Comparison of ENCODE assay signal across 17 mouse cellular contexts in the genomic region with DNA sequence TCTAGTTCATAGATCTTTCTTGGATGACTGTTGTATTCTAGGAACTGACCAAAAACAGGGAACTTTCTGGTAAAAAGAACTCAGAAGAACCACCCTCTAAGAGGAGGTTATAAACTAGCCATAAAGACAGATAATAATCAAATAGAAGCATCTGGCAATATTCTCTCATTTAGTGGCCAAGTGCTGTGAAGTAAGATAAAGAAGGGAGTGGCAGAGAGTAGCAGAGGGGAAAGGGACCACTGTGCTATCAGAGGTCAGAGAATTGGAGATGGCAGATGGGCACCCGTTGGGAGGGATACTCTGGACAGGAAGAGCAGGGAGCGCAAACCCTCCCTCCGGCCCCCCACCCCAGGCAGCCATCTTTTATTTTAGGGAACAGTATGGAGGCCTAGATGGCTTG. TPM values are rescaled to one million over a fixed set of nuclear protein-coding genes. Genes with fewer than 3 reads are reported as not detected.
"Had no signal": no experiment of that assay in that cellular context is flagged by ENCODE, and none has a peak within 500 bp of the region (broad histone marks: within the 10 kb centered on the region; RNA-seq: fewer than 3 reads in every experiment).

No protein-coding gene starts in this region.

- ATAC-seq: midbrain, embryonic 13.5 days had no signal

- H3K9ac ChIP-seq: limb, embryonic 15.5 days; lung, embryonic 14.5 days; midbrain, embryonic 13.5 days had no signal

- H3K36me3 ChIP-seq: limb, embryonic 15.5 days; midbrain, embryonic 13.5 days had no signal

- H3K4me2 ChIP-seq: limb, embryonic 15.5 days; lung, embryonic 14.5 days; midbrain, embryonic 13.5 days had no signal

- DNase-seq: kidney, adult 11 months; kidney, adult 9 months; kidney, postnatal 36 days; layer of hippocampus, postnatal 36 days; lung, embryonic 14.5 days; lung, postnatal 10 days; right cerebral cortex, postnatal 14 days; thymus, postnatal 25 days had no signal

- H3K4me3 ChIP-seq: limb, embryonic 15.5 days; midbrain, embryonic 13.5 days had no signal

- H3K9me3 ChIP-seq: limb, embryonic 15.5 days; midbrain, embryonic 13.5 days had no signal

- H3K4me1 ChIP-seq: limb, embryonic 15.5 days; midbrain, embryonic 13.5 days had no signal

- H3K27ac ChIP-seq: kidney, postnatal 0 days; limb, embryonic 15.5 days; macrophage; midbrain, embryonic 13.5 days; stomach, postnatal 0 days had no signal

- H3K27me3 ChIP-seq: limb, embryonic 15.5 days; midbrain, embryonic 13.5 days had no signal

RNA-seq across cellular contexts. Expression of a gene that starts 34.3 kb away (rescaled TPM):
- total RNA-seq: layer of hippocampus, adult 18-20 months; layer of hippocampus, postnatal 36 days; left cerebral cortex, adult 8-10 months had no signal
- polyA plus RNA-seq: limb, embryonic 11.5 days; neural tube, embryonic 14.5 days had no signal
